Comparison of ENCODE assay signal across 8 mouse cellular contexts in genomic region chr1:166843397-166843877, GRCm38 (mm10).
A peak's percentile ranks its signal among the peaks of the same experiment; 100 is the strongest.
DNase-seq lines count a peak whose midpoint lies in the region; ATAC-seq lines count a peak whose summit lies in the region.

No protein-coding gene starts in this region.

- H3K27me3 ChIP-seq in lung, embryonic 15.5 days, result no peaks in the 10 kb centered on the region
- H3K27me3 ChIP-seq in forebrain, embryonic 10.5 days (ENCODE audit: poor library complexity, severe bottlenecking), result no peaks in the 10 kb centered on the region
- no peaks in the 10 kb centered on the region for H3K27me3 ChIP-seq in intestine, embryonic 15.5 days (replicated peaks)
- H3K27me3 ChIP-seq in midbrain, embryonic 10.5 days (ENCODE audit: low read depth, poor library complexity, severe bottlenecking), result no peaks in the 10 kb centered on the region

- H3K27ac ChIP-seq in lung, embryonic 15.5 days, result no peak overlapping the region
- peak overlapping the region; percentile 62; the same call in 1 of the 2 replicates for H3K27ac ChIP-seq in forebrain, embryonic 10.5 days
- no peak overlapping the region for H3K27ac ChIP-seq in intestine, embryonic 15.5 days
- H3K27ac ChIP-seq in midbrain, embryonic 10.5 days (replicated peaks), result peak overlapping the region; percentile 77

- no peaks in the 10 kb centered on the region for H3K9me3 ChIP-seq in lung, embryonic 15.5 days
- H3K9me3 ChIP-seq in forebrain, embryonic 10.5 days, result no peaks in the 10 kb centered on the region
- no peaks in the 10 kb centered on the region for H3K9me3 ChIP-seq in intestine, embryonic 15.5 days
- no peaks in the 10 kb centered on the region for H3K9me3 ChIP-seq in midbrain, embryonic 10.5 days (replicated peaks)

- H3K36me3 ChIP-seq in lung, embryonic 15.5 days, result no peaks in the 10 kb centered on the region
- H3K36me3 ChIP-seq in forebrain, embryonic 10.5 days (replicated peaks), result no peaks in the 10 kb centered on the region
- H3K36me3 ChIP-seq in intestine, embryonic 15.5 days, result no peaks in the 10 kb centered on the region
- H3K36me3 ChIP-seq in midbrain, embryonic 10.5 days, result no peaks in the 10 kb centered on the region

- no peak overlapping the region for H3K9ac ChIP-seq in lung, embryonic 15.5 days
- H3K9ac ChIP-seq in intestine, embryonic 15.5 days, result no peak overlapping the region

- no peak for DNase-seq in lung, postnatal 4 days
- peak; percentile 31 for DNase-seq in forebrain, embryonic 10.5 days (ENCODE audit: extremely low spot score, low spot score)
- peak; percentile 40 for DNase-seq in midbrain, embryonic 10.5 days (ENCODE audit: low spot score)
- DNase-seq in adipocyte (ENCODE audit: low spot score), result no peak
- DNase-seq in cerebellum, adult 9-11 months, result no peak
- no peak for DNase-seq in cerebellum, adult 8-10 months

- H3K4me2 ChIP-seq in lung, embryonic 15.5 days, result peak overlapping the region; percentile 26
- peak overlapping the region; percentile 41 for H3K4me2 ChIP-seq in intestine, embryonic 15.5 days (replicated peaks)

- peaks cover 7% of the 10 kb centered on the region for H3K4me1 ChIP-seq in lung, embryonic 15.5 days
- peaks cover 33% of the 10 kb centered on the region for H3K4me1 ChIP-seq in forebrain, embryonic 10.5 days
- H3K4me1 ChIP-seq in intestine, embryonic 15.5 days (replicated peaks), result no peaks in the 10 kb centered on the region
- H3K4me1 ChIP-seq in midbrain, embryonic 10.5 days, result peaks cover 33% of the 10 kb centered on the region

- WGBS in lung, embryonic 15.5 days, result 2% methylated on average over 11 of the region's 11 CpGs
- 2% methylated on average over 11 of the region's 11 CpGs for WGBS in forebrain, embryonic 10.5 days
- under 1% methylated on average over 11 of the region's 11 CpGs for WGBS in intestine, embryonic 15.5 days
- WGBS in midbrain, embryonic 10.5 days, result 3% methylated on average over 11 of the region's 11 CpGs

- H3K4me3 ChIP-seq in lung, embryonic 15.5 days, result no peak overlapping the region
- H3K4me3 ChIP-seq in forebrain, embryonic 10.5 days, result peak overlapping the region; percentile 39
- H3K4me3 ChIP-seq in intestine, embryonic 15.5 days (replicated peaks), result no peak overlapping the region
- peak overlapping the region; percentile 46 for H3K4me3 ChIP-seq in midbrain, embryonic 10.5 days

- ATAC-seq in lung, embryonic 15.5 days (ENCODE audit: borderline replicate concordance, extremely low read depth, low FRiP score, low TSS enrichment), result no peak
- ATAC-seq in intestine, embryonic 15.5 days, result peak; percentile 82

Comparison
In these comparisons a context has a peak if more than half of its experiments do, and no peak if none do; other contexts are left out.
1. H3K27ac ChIP-seq: peak in forebrain, embryonic 10.5 days (single experiment) and midbrain, embryonic 10.5 days (single experiment); none in lung, embryonic 15.5 days (single experiment) and intestine, embryonic 15.5 days (single experiment).
2. H3K4me3 ChIP-seq: peak in forebrain, embryonic 10.5 days (single experiment) and midbrain, embryonic 10.5 days (single experiment); none in lung, embryonic 15.5 days (single experiment) and intestine, embryonic 15.5 days (single experiment).
3. DNase-seq: peak in forebrain, embryonic 10.5 days (single experiment) and midbrain, embryonic 10.5 days (single experiment); none in lung, postnatal 4 days (0 of 2), adipocyte (single experiment), cerebellum, adult 9-11 months (single experiment) and cerebellum, adult 8-10 months (single experiment).